Mouse (Mus musculus): ENCODE measurements at regions not wholly inside any gene's neighbourhood (a gene's known extent, or its start where the extent isn't known, plus 50 kb on each side); places are given as distances from the start of the nearest gene placed in this dataset.

DNA sequence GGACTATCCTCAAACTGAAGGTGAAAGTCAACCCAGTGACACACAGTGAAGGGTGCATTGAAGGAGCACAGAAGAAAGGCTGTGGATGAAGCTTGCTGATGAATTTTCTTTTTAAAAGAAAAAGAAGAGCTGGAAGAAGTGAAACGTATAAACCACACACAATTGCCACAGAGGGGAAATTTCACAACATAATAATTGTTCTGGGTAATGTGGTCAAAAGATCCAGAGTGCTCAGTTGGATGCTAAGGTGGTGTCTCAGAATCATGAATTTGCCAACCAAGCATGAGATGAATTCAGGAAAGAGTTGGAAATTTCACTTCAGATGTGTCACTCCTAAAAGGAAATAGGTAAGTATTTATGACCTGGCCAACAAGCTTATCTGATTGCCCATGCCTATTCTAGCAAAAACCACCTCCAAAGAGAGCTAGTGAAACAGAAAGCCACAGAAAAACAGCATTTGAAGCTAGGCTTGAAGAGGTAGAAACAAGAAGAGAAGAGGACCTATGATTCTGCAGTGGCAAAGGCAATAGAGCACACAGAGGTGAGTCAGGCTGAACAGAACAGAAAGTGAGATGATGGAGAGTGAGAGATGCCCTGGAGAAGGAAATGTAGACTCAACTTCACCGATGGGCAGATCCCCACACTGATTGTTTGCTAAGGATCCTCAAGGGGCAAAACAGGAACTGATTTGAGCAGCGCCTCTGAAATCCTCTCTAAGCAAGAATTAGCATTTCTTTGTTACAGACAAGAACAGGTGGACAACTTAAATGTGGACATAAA, 922.7 kb downstream of the Pla2g4a start:
- TF ChIP-seq POLR2A (IDR thresholded peaks at IDR 0.05; ENCODE audit: insufficient read depth, low read depth, low read length) (no peak), CTCF (IDR thresholded peaks at IDR 0.05) (no peak), EP300 (IDR thresholded peaks at IDR 0.05; ENCODE audit: insufficient read depth, low read depth, low read length) (no peak)
